Mouse (Mus musculus): Measurements from ENCODE around the gene Triap1.
"Not testable (repeated sequence)": the region's sequence is repeated elsewhere in the genome, so short reads cannot be mapped to it uniquely, and the experiment has no call there.

Triap1 gene

GRCm38 (mm10) chr5:115340577-115341313, at the start of gene Triap1, which contains the start of gene Gatc:
Gene Triap1 (plus strand): TSS chr5:115341225.
Gene Gatc (minus strand): TSS chr5:115341178.
- DNase-seq, result peak; percentile 73 to 85

GRCm38 (mm10) chr5:115294173-115294572, 46.9 kb upstream of the Triap1 start:
- no peak for DNase-seq

GRCm38 (mm10) chr5:115296347-115296746, 44.7 kb upstream of the Triap1 start:
- DNase-seq, result no peak

GRCm38 (mm10) chr5:115300035-115300744, 40.8 kb upstream of the Triap1 start:
- no peak for DNase-seq

GRCm38 (mm10) chr5:115300792-115301614, 40.0 kb upstream of the Triap1 start, which contains the start of gene Dynll1:
Gene Dynll1 (minus strand): TSS chr5:115300999.
- peak; percentile 98 to 99 for DNase-seq

GRCm38 (mm10) chr5:115301615-115302014, 39.4 kb upstream of the Triap1 start:
- peak in 1 of 2 experiments; percentile 10 for DNase-seq

GRCm38 (mm10) chr5:115302190-115302589, 38.8 kb upstream of the Triap1 start:
- DNase-seq, result not testable (repeated sequence)

- DNase-seq, result no peak
Observed at GRCm38 (mm10) chr5:115312354-115312753, 28.7 kb upstream of the Triap1 start.

GRCm38 (mm10) chr5:115312816-115313667, 28.0 kb upstream of the Triap1 start:
- DNase-seq, result no peak

- no peak for DNase-seq
Observed at GRCm38 (mm10) chr5:115313668-115313943, 27.4 kb upstream of the Triap1 start.

GRCm38 (mm10) chr5:115316968-115317644, 23.9 kb upstream of the Triap1 start:
- DNase-seq, result no peak

GRCm38 (mm10) chr5:115317645-115318328, 23.2 kb upstream of the Triap1 start:
- no peak for DNase-seq

GRCm38 (mm10) chr5:115319004-115319940, 21.8 kb upstream of the Triap1 start:
- DNase-seq, result peak; percentile 13 to 19

GRCm38 (mm10) chr5:115326256-115326831, 14.7 kb upstream of the Triap1 start:
- no peak for DNase-seq

- peak; percentile 94 to 97 for DNase-seq
Observed at GRCm38 (mm10) chr5:115326875-115327609, 14.0 kb upstream of the Triap1 start, which contains the start of gene Srsf9. Gene Srsf9 (plus strand): TSS chr5:115327177.

- peak; percentile 40 to 48 for DNase-seq
Observed at GRCm38 (mm10) chr5:115327610-115328548, 13.1 kb upstream of the Triap1 start.

GRCm38 (mm10) chr5:115330955-115331354, 10.1 kb upstream of the Triap1 start:
- DNase-seq, result no peak
